Mouse (Mus musculus): Measurements from ENCODE around the gene Trpd52l3.
"Not testable (repeated sequence)": the region's sequence is repeated elsewhere in the genome, so short reads cannot be mapped to it uniquely, and the experiment has no call there.

The Trpd52l3 gene

GRCm38 (mm10) chr19:30003621-30004020 lies at the start of gene Trpd52l3:
Trpd52l3 (plus strand) TSS chr19:30003790.
- DNase-seq (ENCODE audit: low spot score in 2 of 2), result no peak

GRCm38 (mm10) chr19:29953833-29954232 lies 49.8 kb upstream of the Trpd52l3 start:
- DNase-seq (ENCODE audit: low spot score in 2 of 2), result no peak

- no peak for DNase-seq (ENCODE audit: low spot score in 2 of 2)
Measured at GRCm38 (mm10) chr19:29955454-29955853, 48.1 kb upstream of the Trpd52l3 start.

- no peak for DNase-seq (ENCODE audit: low spot score in 2 of 2)
Measured at GRCm38 (mm10) chr19:29960906-29961305, 42.7 kb upstream of the Trpd52l3 start.

GRCm38 (mm10) chr19:29961842-29962241 lies 41.7 kb upstream of the Trpd52l3 start:
- DNase-seq (ENCODE audit: low spot score in 2 of 2), result no peak

GRCm38 (mm10) chr19:29963598-29964092 lies 39.9 kb upstream of the Trpd52l3 start:
- no peak for DNase-seq (ENCODE audit: low spot score in 2 of 2)

- DNase-seq (ENCODE audit: low spot score in 2 of 2), result no peak
Measured at GRCm38 (mm10) chr19:29967960-29968359, 35.6 kb upstream of the Trpd52l3 start.

- DNase-seq (ENCODE audit: low spot score in 2 of 2), result no peak
Measured at GRCm38 (mm10) chr19:29973396-29973795, 30.2 kb upstream of the Trpd52l3 start.

GRCm38 (mm10) chr19:29978847-29979246 lies 24.7 kb upstream of the Trpd52l3 start:
- peak in 1 of 2 experiments; percentile 46 for DNase-seq (ENCODE audit: low spot score in 2 of 2)

GRCm38 (mm10) chr19:29979452-29980089 lies 24.0 kb upstream of the Trpd52l3 start:
- no peak for DNase-seq (ENCODE audit: low spot score in 2 of 2)

- no peak for DNase-seq (ENCODE audit: low spot score in 2 of 2)
Measured at GRCm38 (mm10) chr19:29984208-29985005, 19.2 kb upstream of the Trpd52l3 start.

GRCm38 (mm10) chr19:29986464-29987091 lies 17.0 kb upstream of the Trpd52l3 start:
- DNase-seq (ENCODE audit: low spot score in 2 of 2), result peak in 1 of 2 experiments; percentile 12

GRCm38 (mm10) chr19:30000406-30001365 lies 2.9 kb upstream of the Trpd52l3 start:
- DNase-seq (ENCODE audit: low spot score in 2 of 2), result no peak

- DNase-seq (ENCODE audit: low spot score in 2 of 2), result no peak
Measured at GRCm38 (mm10) chr19:30001550-30001949, 2.0 kb upstream of the Trpd52l3 start.

GRCm38 (mm10) chr19:30006371-30006770 lies 2.8 kb downstream of the Trpd52l3 start:
- DNase-seq (ENCODE audit: low spot score in 2 of 2), result no peak

- no peak for DNase-seq (ENCODE audit: low spot score in 2 of 2)
Measured at GRCm38 (mm10) chr19:30010520-30011296, 7.1 kb downstream of the Trpd52l3 start.

- DNase-seq (ENCODE audit: low spot score in 2 of 2), result no peak
Measured at GRCm38 (mm10) chr19:30014331-30014730, 10.7 kb downstream of the Trpd52l3 start.

GRCm38 (mm10) chr19:30016156-30016555 lies 12.6 kb downstream of the Trpd52l3 start:
- no peak for DNase-seq (ENCODE audit: low spot score in 2 of 2)

GRCm38 (mm10) chr19:30023419-30023818 lies 19.8 kb downstream of the Trpd52l3 start:
- not testable (repeated sequence) for DNase-seq (ENCODE audit: low spot score in 2 of 2)

- DNase-seq (ENCODE audit: low spot score in 2 of 2), result no peak
Measured at GRCm38 (mm10) chr19:30029002-30029710, 25.6 kb downstream of the Trpd52l3 start.
